Comparison of ENCODE assay signal across 7 mouse cellular contexts in the genomic region with DNA sequence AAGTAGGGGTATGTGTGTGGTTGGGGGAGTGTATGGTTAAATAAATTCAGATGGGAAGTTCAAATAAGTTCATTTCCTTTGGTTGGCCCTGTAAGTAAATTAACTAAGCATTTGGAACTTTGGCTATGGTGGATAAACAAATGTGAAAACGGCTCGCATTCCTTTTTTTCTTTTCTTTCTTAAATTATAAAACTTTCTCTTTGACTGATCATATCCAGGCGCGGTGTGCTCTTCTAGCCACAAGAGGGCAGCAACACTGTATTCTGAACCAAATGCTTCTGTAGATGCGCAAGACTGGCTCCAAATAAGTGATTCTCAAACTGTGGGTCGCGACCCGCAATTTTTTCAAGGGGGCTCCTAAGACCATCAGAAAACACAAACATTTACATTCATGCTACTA.
DNase-seq lines count a peak whose midpoint lies in the region; ATAC-seq and TF ChIP-seq lines count a peak whose summit lies in the region.

No protein-coding gene starts in this region.

- DNase-seq in cerebellum, postnatal 10 days, result peak; percentile 72 to 78
- DNase-seq in frontal cortex, postnatal 36 days (ENCODE audit: low spot score in 2 of 2), result peak; percentile 28 to 62
- DNase-seq in kidney, postnatal 14 days, result peak; percentile 54
- DNase-seq in lung, embryonic 14.5 days, result peak; percentile 91
- DNase-seq in retina, postnatal 7 days (ENCODE audit: low read depth, low spot score), result peak; percentile 34

- H3K9ac ChIP-seq in lung, embryonic 14.5 days, result no peak overlapping the region

- H3K4me2 ChIP-seq in lung, embryonic 14.5 days, result peak overlapping the region; percentile 33; the same call in 1 of the 2 replicates

- H3K36me3 ChIP-seq in C2C12 (ENCODE audit: control insufficient read depth, insufficient read depth), result no peaks in the 10 kb centered on the region
- H3K36me3 ChIP-seq in E14TG2a.4 (ENCODE audit: insufficient read depth, low read length), result no peaks in the 10 kb centered on the region
- H3K36me3 ChIP-seq in lung, embryonic 14.5 days (ENCODE audit: insufficient read depth), result no peaks in the 10 kb centered on the region

- H3K27ac ChIP-seq in lung, embryonic 14.5 days (ENCODE audit: low read depth), result no peak overlapping the region

- H3K79me3 ChIP-seq in C2C12 (ENCODE audit: low read depth), result no peaks in the 10 kb centered on the region

- H3K4me1 ChIP-seq in E14TG2a.4 (replicated peaks; ENCODE audit: low read depth, low read length), result peaks cover 15% of the 10 kb centered on the region
- H3K4me1 ChIP-seq in lung, embryonic 14.5 days (ENCODE audit: insufficient read depth), result no peaks in the 10 kb centered on the region

- ATAC-seq in lung, embryonic 14.5 days (ENCODE audit: insufficient read depth), result peak; percentile 64; the same call in 1 of the 2 replicates

- WGBS in lung, embryonic 14.5 days, result 2% methylated on average over 8 of the region's 8 CpGs

- H3K4me3 ChIP-seq in C2C12 (ENCODE audit: insufficient read depth, poor library complexity, severe bottlenecking) (no peak overlapping the region), E14TG2a.4 (replicated peaks; ENCODE audit: low read length) (no peak overlapping the region)
- H3K4me3 ChIP-seq in lung, embryonic 14.5 days (ENCODE audit: low read depth, low read length), result no peak overlapping the region

- H3ac ChIP-seq in C2C12 (ENCODE audit: control insufficient read depth, insufficient read length, low read depth), result no peak overlapping the region

- peaks cover 4% of the 10 kb centered on the region; the same call in 1 of the 2 replicates for H3K9me3 ChIP-seq in E14TG2a.4 (ENCODE audit: low read length)
- no peaks in the 10 kb centered on the region for H3K9me3 ChIP-seq in lung, embryonic 14.5 days (ENCODE audit: low read depth, low read length)

- H3K79me2 ChIP-seq in C2C12 (ENCODE audit: control insufficient read depth, insufficient read depth), result no peaks in the 10 kb centered on the region

- TF ChIP-seq CTCF in C2C12 (IDR thresholded peaks at IDR 0.05; ENCODE audit: control insufficient read depth, insufficient read depth, insufficient read length) (peak; percentile 34), E14TG2a.4 (conservative IDR thresholded peaks at IDR 0.05; ENCODE audit: low read length) (peak; percentile 35)
- peak; percentile 83 for TF ChIP-seq CTCF in lung, embryonic 14.5 days (IDR thresholded peaks at IDR 0.05; ENCODE audit: low read depth)

- H3K27me3 ChIP-seq in C2C12 (ENCODE audit: control insufficient read depth, insufficient read depth, insufficient read length) (no peaks in the 10 kb centered on the region), E14TG2a.4 (ENCODE audit: insufficient read depth, low read length) (no peaks in the 10 kb centered on the region)
- no peaks in the 10 kb centered on the region for H3K27me3 ChIP-seq in lung, embryonic 14.5 days (ENCODE audit: insufficient read depth, low read length)

TF ChIP-seq in C2C12, 6 proteins besides CTCF, POLR2A, EP300 and RAD21:
- TF ChIP-seq MYOG (IDR thresholded peaks at IDR 0.05; ENCODE audit: control insufficient read depth, extremely low read depth, insufficient read length) (no peak), FOSL1 (IDR thresholded peaks at IDR 0.05; ENCODE audit: insufficient read depth, low read length, poor library complexity, severe bottlenecking) (no peak), MAX (IDR thresholded peaks at IDR 0.05) (no peak), MYOD1 (IDR thresholded peaks at IDR 0.05; ENCODE audit: control insufficient read depth, insufficient read length, low read depth) (no peak), CEBPB (IDR thresholded peaks at IDR 0.05; ENCODE audit: low read depth) (no peak), USF1 (IDR thresholded peaks at IDR 0.05; ENCODE audit: low read depth) (no peak)

Comparison
In these comparisons a context has a peak if more than half of its experiments do, and no peak if none do; other contexts are left out.
1. DNase-seq: peak in every context shown above with its lines; median percentile 91 in lung, embryonic 14.5 days; 75 in cerebellum, postnatal 10 days; 54 in kidney, postnatal 14 days; 45 in frontal cortex, postnatal 36 days; 34 in retina, postnatal 7 days.